Mouse (Mus musculus): Measurements from ENCODE around the gene Cox16. TPM values are rescaled to one million over a fixed set of nuclear protein-coding genes. Genes with fewer than 3 reads are reported as not detected.
"Not testable (repeated sequence)": the region's sequence is repeated elsewhere in the genome, so short reads cannot be mapped to it uniquely, and the experiment has no call there.

The Cox16 gene
- polyA plus RNA-seq, 1 experiment = 71.3 TPM

- Histone ChIP-seq H3K27ac (ENCODE audit: insufficient read depth, low read depth, low read length) (no peak within 1 kb of the TSS), H3K4me3 (ENCODE audit: insufficient read depth, low read length) (no peak within 1 kb of the TSS), H3K4me1 (ENCODE audit: control insufficient read depth, insufficient read depth, low read length) (no peaks in the 10 kb centered on the region)
- TF ChIP-seq CTCF (IDR thresholded peaks at IDR 0.05; ENCODE audit: low read depth, low read length) (no peak), POLR2A (IDR thresholded peaks at IDR 0.05; ENCODE audit: borderline replicate concordance, low read depth, low read length) (no peak)
These were observed 63.1 kb downstream of the Cox16 start, which contains the start of gene Adam4 for GRCm38 (mm10) chr12:81421846-81422245. TSS of gene Adam4 (minus strand) at chr12:81421946.

DNA sequence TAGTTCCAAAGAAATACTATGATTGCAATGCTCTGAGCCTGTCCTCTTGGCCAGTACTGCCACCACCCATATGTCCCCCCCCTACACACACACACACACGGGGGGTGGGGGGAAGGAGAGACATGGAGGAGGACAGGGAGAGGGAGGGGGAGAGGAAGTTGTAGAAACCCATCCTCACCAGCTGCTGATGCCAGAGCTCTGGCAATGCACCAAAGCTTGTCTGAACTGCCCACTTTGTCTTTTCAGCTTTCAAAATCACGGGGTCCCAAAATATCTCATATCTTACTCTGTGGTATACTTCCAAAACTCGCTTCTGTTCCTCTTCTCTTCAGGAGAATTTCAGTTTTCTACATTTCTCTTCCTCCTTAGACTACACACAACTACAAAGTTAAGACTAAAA, 71.7 kb downstream of the Cox16 start:
- Histone ChIP-seq H3K27ac (ENCODE audit: insufficient read depth, low read depth, low read length) (no peak overlapping the region), H3K4me1 (ENCODE audit: control insufficient read depth, insufficient read depth, low read length) (no peaks in the 10 kb centered on the region), H3K4me3 (ENCODE audit: insufficient read depth, low read length) (no peak overlapping the region)
- no peak for TF ChIP-seq CTCF (IDR thresholded peaks at IDR 0.05; ENCODE audit: low read depth, low read length)
- TF ChIP-seq POLR2A (IDR thresholded peaks at IDR 0.05; ENCODE audit: borderline replicate concordance, low read depth, low read length) = no peak

DNA sequence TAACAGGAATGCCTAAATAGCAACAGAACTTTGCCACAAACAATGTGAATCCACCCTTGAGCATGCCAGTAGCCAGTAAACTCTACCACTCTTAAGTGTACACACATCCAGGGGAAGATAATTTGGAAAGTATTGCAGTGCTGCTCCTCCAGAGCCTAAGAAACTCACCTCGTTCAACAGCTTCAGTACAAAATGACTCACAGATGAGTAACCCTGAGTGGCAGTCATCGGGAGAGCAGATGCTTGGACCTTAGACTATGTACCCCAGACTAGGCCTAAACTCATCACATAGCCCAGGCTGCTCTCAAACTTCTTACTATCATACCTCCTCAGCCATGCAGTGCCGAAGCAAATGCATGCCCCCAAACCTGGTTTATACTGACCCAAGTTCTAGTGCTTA, 76.0 kb downstream of the Cox16 start:
- Histone ChIP-seq H3K27ac (ENCODE audit: insufficient read depth, low read depth, low read length) (no peak overlapping the region), H3K4me3 (ENCODE audit: insufficient read depth, low read length) (no peak overlapping the region), H3K4me1 (ENCODE audit: control insufficient read depth, insufficient read depth, low read length) (no peaks in the 10 kb centered on the region)
- TF ChIP-seq CTCF (IDR thresholded peaks at IDR 0.05; ENCODE audit: low read depth, low read length) = no peak
- no peak for TF ChIP-seq POLR2A (IDR thresholded peaks at IDR 0.05; ENCODE audit: borderline replicate concordance, low read depth, low read length)

GRCm38 (mm10) chr12:81402187-81402586, 82.7 kb downstream of the Cox16 start:
- TF ChIP-seq POLR2A (IDR thresholded peaks at IDR 0.05; ENCODE audit: borderline replicate concordance, low read depth, low read length) = no peak
- TF ChIP-seq CTCF (IDR thresholded peaks at IDR 0.05; ENCODE audit: low read depth, low read length) = no peak
- H3K4me3 ChIP-seq (ENCODE audit: insufficient read depth, low read length) = no peak overlapping the region
- no peaks in the 10 kb centered on the region for H3K4me1 ChIP-seq (ENCODE audit: control insufficient read depth, insufficient read depth, low read length)
- H3K27ac ChIP-seq (ENCODE audit: insufficient read depth, low read depth, low read length) = no peak overlapping the region

DNA sequence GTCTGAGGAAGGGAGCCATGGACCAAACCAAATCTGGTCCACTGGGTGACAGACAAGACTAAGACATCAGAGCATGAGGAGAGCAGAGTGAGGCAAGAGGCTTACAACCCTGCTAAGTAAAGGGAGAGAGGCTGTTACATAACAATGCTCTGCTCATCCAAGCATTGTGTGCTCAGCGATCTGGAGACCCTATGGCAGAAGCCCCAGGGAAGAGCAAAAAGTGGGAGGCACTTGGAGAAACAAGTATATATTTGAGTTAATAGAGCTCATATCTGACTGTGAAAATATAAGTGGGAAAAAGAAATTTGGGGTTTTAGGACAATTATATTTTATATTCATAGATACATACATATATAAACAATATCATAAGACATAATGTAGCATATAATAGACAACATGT, 105.6 kb downstream of the Cox16 start, which contains the start of gene Gm4787:
Gm4787 (minus strand) TSS at position 101 of the 400 bp plus-strand sequence.
- H3K4me3 ChIP-seq (ENCODE audit: insufficient read depth, low read length); H3K27ac ChIP-seq (ENCODE audit: insufficient read depth, low read depth, low read length); H3K4me1 ChIP-seq (ENCODE audit: control insufficient read depth, insufficient read depth, low read length): not testable (repeated sequence)

DNA sequence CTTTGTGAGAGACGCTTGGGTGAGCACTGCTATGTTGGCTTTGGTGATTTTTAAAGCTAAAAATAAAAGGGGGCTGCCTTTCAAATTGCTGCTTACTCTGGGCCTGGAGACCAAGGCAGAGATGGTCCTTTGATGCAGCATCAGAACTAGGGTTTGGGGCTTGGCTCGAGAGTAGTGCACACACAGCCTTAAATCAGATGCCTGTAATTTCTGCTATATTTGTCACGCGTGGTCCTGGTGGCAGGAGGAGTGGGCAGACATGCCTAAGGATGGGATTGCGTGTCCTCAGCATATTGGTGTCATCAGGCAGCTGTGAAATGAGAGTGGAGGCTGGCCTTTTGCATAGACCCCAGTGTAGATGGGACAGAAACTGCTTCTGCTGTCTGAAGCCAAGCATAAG, 151.1 kb downstream of the Cox16 start:
- no peak overlapping the region for H3K4me3 ChIP-seq (ENCODE audit: insufficient read depth, low read length)
- TF ChIP-seq POLR2A (IDR thresholded peaks at IDR 0.05; ENCODE audit: borderline replicate concordance, low read depth, low read length) = no peak

DNA sequence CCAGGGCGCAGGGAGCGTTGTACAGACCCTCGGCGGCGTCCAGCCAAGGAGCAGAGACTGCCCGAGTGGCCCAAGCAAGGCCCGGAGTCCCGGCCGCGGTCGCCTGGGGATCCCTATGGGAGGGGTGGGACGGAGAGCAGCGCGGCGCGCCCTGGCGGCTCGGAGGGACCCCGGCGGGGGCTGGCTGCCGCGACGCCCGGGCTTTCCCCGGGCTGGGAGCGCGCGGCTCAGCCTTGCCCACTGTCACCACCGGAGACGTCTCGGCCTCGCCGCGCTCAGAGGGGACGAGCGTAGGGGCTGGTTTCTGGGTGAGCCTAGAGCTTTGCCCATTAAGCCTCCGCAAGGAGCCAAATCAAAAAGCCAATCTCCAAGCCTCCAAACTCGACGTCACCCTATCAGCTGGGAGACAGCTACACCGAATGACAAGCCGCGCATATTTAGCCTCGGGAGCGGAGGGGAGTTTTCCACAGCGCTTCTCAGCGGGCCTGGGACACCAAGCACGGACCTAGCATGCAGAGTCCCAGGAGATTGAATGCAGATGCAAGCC, 152.0 kb downstream of the Cox16 start, which contains the start of gene Slc8a3:
Slc8a3 (minus strand) TSS at position 306 of the 547 bp plus-strand sequence.
- TF ChIP-seq POLR2A (IDR thresholded peaks at IDR 0.05; ENCODE audit: borderline replicate concordance, low read depth, low read length) (no peak), CTCF (IDR thresholded peaks at IDR 0.05; ENCODE audit: low read depth, low read length) (no peak)
- H3K4me3 ChIP-seq (ENCODE audit: insufficient read depth, low read length) = peak within 1 kb of the TSS; percentile 10; the same call in 1 of the 2 replicates
- no peaks in the 10 kb centered on the region for H3K4me1 ChIP-seq (ENCODE audit: control insufficient read depth, insufficient read depth, low read length)
- no peak within 1 kb of the TSS for H3K27ac ChIP-seq (ENCODE audit: insufficient read depth, low read depth, low read length)

More for the DNA sequence above, 151.1 kb downstream of the Cox16 start:
- no peak overlapping the region for H3K27ac ChIP-seq (ENCODE audit: insufficient read depth, low read depth, low read length)
- H3K4me1 ChIP-seq (ENCODE audit: control insufficient read depth, insufficient read depth, low read length) = no peaks in the 10 kb centered on the region

GRCm38 (mm10) chr12:81331937-81332874, 152.7 kb downstream of the Cox16 start:
- H3K4me3 ChIP-seq (ENCODE audit: insufficient read depth, low read length) = peak overlapping the region; percentile 10; the same call in 1 of the 2 replicates
- no peak for TF ChIP-seq POLR2A (IDR thresholded peaks at IDR 0.05; ENCODE audit: borderline replicate concordance, low read depth, low read length)
- TF ChIP-seq CTCF (IDR thresholded peaks at IDR 0.05; ENCODE audit: low read depth, low read length) = no peak

DNA sequence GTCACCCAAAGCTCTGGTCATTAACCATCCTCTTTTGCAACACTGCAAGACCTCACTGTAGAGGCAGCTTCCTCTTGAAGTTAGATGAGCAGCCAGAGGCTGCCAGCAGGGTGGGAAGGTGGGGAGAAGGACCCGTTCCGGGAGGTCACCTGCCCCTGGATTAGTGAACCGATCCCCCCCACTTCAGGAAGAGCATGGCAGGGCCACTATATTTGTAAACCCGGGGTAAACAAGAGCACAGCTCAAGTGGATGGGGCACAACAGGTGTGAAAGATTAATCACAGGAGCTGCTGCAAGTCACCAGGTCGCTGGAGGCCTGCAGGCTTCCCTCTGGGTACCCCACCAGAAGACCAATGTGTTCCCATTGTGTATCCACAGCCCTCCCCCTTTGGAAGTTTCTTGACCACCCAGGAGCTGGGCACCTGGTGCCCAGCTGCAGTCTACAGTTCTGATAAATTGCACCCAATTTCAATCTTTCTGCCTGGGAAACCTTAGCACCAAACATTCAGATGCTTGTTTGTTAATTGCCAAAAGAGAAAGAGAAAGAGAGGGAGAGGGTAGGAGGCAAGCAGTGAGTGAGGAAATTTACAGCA, 153.8 kb downstream of the Cox16 start:
- Histone ChIP-seq H3K4me3 (ENCODE audit: insufficient read depth, low read length) (no peak overlapping the region), H3K27ac (ENCODE audit: insufficient read depth, low read depth, low read length) (no peak overlapping the region), H3K4me1 (ENCODE audit: control insufficient read depth, insufficient read depth, low read length) (no peaks in the 10 kb centered on the region)
- no peak for TF ChIP-seq CTCF (IDR thresholded peaks at IDR 0.05; ENCODE audit: low read depth, low read length)
- no peak for TF ChIP-seq POLR2A (IDR thresholded peaks at IDR 0.05; ENCODE audit: borderline replicate concordance, low read depth, low read length)

More at GRCm38 (mm10) chr12:81331937-81332874, 152.7 kb downstream of the Cox16 start:
- Histone ChIP-seq H3K4me1 (ENCODE audit: control insufficient read depth, insufficient read depth, low read length) (no peaks in the 10 kb centered on the region), H3K27ac (ENCODE audit: insufficient read depth, low read depth, low read length) (no peak overlapping the region)

GRCm38 (mm10) chr12:81324991-81325390, 159.9 kb downstream of the Cox16 start:
- Histone ChIP-seq H3K4me3 (ENCODE audit: insufficient read depth, low read length) (no peak overlapping the region), H3K27ac (ENCODE audit: insufficient read depth, low read depth, low read length) (no peak overlapping the region), H3K4me1 (ENCODE audit: control insufficient read depth, insufficient read depth, low read length) (no peaks in the 10 kb centered on the region)
- TF ChIP-seq CTCF (IDR thresholded peaks at IDR 0.05; ENCODE audit: low read depth, low read length) (no peak), POLR2A (IDR thresholded peaks at IDR 0.05; ENCODE audit: borderline replicate concordance, low read depth, low read length) (no peak)

All from bone marrow macrophage, adult 2 months (primary cell).